Mouse (Mus musculus): ENCODE results near the gene Necab2.

Gene Necab2

GRCm38 (mm10) chr8:119427634-119428349 is 18.7 kb upstream of the Necab2 start:
- intact Hi-C loops (cut with DNase I), result no loop called here

DNA sequence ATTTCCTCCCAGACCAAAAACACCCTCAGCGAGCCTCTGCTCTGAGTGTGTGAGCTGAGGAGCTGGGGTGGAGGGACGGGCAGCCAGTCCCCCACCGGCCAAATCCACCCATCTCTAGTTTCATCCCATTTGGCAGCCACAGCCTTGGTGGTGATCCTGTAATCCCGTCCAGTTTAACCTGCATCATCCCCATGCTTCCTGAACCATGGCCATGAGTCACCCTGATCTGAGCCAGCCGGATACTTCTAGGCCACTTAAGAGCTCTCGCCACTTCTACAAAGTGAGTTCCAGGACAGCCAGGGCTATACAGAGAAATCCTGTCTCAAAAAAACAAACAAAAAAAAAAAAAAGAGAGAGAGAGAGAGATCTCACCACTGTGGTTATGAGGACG is 18.2 kb upstream of the Necab2 start:
- intact Hi-C loops (cut with DNase I), result no loop called here

DNA sequence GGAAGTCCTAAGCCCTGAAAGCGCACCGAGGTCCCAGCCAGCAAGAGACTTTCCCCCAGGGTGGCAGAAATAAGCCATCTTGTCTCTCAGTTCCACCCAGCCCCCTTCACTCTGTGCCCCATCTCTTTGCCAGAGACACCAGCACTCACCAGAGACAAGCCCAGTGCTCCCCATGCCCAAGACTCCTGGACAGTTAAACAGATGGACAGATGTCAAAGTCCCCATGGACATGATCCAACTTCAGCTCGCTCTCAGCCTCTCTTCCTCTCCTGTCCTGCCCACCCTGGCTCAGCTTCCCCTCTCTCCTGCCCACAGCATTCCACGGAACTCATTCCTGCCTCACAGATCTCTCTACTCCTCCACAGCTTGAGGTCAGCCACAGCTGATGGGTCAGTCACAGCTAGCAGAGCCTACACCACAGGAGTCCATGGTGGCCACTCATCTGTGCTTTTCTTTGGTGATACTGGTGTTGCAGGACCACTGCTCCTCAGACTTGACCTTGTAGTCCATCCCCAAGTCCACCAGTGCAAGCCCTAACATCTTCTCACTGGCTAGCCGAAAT is 17.7 kb upstream of the Necab2 start:
- intact Hi-C loops (cut with DNase I), result no loop called here

DNA sequence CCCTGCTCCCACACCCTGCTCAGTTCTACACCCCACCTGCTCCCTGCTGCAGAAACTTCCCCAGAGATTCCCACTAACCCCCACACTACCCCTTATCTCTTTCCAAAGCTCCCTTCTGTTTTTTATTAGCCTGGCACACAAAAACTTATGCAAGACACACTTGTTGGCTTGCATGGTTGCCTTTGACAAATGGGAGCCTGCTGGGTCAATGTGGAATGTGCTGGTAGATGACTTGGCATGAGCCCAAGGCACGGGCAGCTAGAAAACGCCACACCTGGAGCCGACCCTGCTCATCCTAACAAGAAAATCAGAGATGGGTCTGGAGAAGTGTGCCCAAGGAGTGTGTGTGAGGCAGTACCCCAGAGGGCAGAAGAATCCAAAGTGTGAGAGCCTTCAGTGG is 17.0 kb upstream of the Necab2 start:
- intact Hi-C loops (cut with DNase I), result no loop called here

DNA sequence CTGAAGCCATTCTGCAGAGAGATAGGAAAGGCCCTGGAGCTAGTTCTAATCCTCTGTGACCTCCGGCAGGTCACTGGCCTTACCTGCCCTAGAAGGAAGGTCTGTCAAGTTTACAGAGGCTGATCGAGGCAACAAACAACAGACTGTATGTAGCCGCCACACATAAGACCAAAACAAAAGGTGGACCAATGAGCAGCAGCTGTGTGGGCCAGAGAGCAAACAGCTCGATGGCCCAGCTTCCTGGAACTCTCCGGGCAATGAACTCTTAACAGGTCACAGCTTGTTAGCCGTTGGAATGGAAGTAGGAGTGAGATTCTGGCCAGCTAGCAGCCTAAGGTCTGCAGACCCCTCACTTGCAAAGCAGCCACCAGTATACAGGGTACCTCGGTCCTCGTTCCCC is 16.3 kb upstream of the Necab2 start:
- intact Hi-C loops (cut with DNase I), result no loop called here

GRCm38 (mm10) chr8:119430690-119431089 is 15.8 kb upstream of the Necab2 start:
- intact Hi-C loops (cut with DNase I), result no loop called here

GRCm38 (mm10) chr8:119432372-119432771 is 14.1 kb upstream of the Necab2 start:
- intact Hi-C loops (cut with DNase I), result no loop called here

GRCm38 (mm10) chr8:119433582-119434174 is 12.8 kb upstream of the Necab2 start, which contains the start of gene Osgin1:
Gene Osgin1 (plus strand): TSS chr8:119434124.
- intact Hi-C loops (cut with DNase I), result no loop called here

GRCm38 (mm10) chr8:119434569-119434968 is 11.9 kb upstream of the Necab2 start:
- intact Hi-C loops (cut with DNase I), result no loop called here

DNA sequence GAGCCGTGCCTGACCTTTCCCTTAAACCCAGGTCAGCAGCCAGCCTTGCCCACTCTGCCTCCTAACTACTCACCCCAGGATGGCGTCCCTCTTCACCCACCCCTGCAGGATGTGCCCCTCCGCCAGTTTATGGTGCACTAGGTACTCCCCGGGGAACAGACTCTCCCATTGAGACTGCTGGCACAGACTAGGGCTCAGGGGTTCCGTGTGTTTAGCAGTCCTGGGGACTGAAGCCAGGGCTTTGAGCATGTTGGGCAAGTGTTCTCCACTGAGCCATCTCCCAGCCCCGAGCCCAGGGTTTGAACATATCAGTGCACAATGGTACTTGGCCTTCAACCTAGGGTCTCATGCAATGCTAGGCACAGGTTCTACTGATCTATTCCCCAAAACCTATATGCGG is 11.0 kb upstream of the Necab2 start:
- intact Hi-C loops (cut with DNase I), result no loop called here

DNA sequence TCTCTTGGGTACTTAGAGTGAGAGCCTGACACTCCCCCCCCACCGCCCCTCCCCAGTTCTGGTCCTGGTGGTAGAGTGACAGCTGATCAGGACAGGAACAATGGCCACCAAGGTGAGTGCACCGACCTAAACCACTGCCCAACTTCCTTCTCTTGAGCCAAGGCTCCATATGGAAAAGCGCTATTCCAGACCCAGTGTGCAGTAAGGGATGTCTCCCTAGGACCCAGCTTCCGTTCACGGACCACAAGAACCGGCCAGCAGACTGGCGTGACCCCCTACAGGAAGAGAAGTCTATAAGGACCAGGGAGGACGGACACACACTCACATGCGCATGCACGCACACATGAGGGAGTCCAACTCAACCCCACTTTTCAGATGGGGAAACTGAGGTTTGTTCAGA is 10.2 kb upstream of the Necab2 start:
- intact Hi-C loops (cut with DNase I), result loop anchor here (2.0 kb wide), 1 partner anchor 24 kb away; no protein-coding TSS in a partner anchor

- intact Hi-C loops (cut with DNase I), result loop anchor here (2.0 kb wide), 1 partner anchor 24 kb away; no protein-coding TSS in a partner anchor
Measured at GRCm38 (mm10) chr8:119436933-119437332, 9.6 kb upstream of the Necab2 start.

GRCm38 (mm10) chr8:119437506-119437905 is 9.0 kb upstream of the Necab2 start:
- intact Hi-C loops (cut with DNase I), result loop anchor here (2.0 kb wide), 1 partner anchor 25 kb away; no protein-coding TSS in a partner anchor

- intact Hi-C loops (cut with DNase I), result no loop called here
Measured at GRCm38 (mm10) chr8:119438876-119439275, 7.6 kb upstream of the Necab2 start.

DNA sequence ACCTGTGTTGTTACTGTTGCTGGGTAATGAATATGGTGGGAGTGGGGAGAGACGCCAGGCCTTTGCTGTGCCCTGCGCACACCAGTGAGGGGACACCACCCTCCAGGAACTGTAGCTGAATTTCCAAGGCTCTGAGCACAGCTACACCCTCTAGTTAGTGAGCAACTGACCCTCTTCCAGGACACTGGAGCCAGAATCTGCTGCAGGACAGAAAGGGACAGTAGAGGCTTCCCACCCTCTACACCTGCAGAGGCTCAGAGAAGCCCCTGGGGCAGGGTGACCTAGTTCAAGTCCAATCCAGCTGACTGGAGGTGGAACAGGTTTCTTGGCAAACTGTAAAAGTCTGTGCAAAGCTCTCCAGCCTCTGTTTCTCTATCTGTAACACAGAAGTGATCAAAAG is 7.1 kb upstream of the Necab2 start:
- intact Hi-C loops (cut with DNase I), result no loop called here

- intact Hi-C loops (cut with DNase I), result no loop called here
Measured at GRCm38 (mm10) chr8:119439893-119440249, 6.6 kb upstream of the Necab2 start.

DNA sequence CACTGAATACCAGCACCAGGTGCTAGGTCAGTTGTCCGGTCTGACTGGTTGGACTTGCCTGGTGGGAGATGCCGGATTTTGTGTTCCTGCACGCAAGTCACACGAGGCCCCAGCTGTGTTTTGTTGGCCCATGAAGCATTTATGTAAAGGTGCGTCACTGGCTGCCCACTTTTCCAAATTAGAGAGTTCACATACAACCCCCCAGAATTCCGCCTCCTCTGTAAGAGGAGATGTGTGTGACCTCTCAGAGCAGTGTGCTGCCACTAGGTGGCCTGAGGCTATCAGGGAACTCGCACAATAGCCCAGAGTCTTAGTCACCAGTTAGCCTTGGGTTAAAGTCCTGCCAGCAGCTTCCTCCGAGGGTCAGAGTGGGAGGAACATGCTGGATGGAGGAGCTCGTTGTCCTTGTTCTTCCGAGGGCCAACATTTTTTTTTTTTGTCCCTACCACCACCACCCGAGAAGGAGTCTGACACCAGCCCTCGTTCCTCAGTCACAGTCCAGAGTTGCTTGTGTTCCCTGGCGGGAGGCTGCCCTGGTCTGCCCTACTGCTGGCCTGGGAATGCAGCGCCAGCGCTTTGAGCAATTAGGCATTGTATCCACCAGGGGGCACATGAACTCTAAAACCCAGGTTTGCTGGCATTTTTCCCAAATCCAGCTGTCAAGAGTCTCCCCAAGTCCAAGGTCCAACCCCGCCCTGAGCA is 6.1 kb upstream of the Necab2 start:
- intact Hi-C loops (cut with DNase I), result no loop called here

GRCm38 (mm10) chr8:119440952-119441270 is 5.6 kb upstream of the Necab2 start:
- intact Hi-C loops (cut with DNase I), result no loop called here

DNA sequence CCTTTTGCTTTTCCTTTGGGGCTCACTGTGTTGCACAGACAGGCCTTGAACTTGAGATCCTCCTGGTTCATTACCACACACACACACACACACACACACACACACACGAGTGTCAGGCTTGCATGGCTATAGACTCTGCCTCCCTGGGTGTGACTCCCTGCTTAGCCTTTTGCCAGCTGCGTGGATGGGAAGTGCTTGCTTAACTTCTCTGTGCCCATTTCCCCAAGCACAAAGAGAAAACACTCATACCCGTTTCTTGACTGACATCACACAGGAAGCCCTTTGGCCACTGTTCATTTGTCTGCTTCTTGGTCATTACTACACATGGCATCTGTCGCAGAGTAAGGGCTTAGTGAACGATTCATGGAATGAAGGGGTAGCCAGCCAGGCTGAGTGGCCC is 4.5 kb upstream of the Necab2 start:
- intact Hi-C loops (cut with DNase I), result loop anchor here (2.0 kb wide), 1 partner anchor 55 kb away; no protein-coding TSS in a partner anchor

DNA sequence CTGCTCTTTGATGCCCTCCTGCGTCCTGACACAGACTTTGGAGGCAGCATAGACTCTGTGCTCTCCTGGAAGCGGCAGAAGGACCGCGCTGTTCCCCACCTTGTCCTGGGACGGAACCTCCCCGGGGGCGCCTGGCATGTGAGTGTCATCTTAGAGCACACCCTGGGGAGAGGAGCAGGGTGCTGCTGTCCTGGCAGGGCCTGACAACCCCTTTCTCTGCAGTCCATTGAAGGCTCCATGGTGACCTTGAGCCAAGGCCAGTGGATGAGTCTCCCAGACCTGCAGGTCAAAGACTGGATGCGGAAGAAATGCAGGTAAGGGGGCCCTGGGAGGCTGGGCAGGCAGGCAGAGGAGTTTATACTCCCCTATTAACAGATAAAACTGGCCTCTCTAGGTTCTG is 3.5 kb upstream of the Necab2 start:
- intact Hi-C loops (cut with DNase I), result loop anchor here (2.0 kb wide), 1 partner anchor 54 kb away; no protein-coding TSS in a partner anchor

DNA sequence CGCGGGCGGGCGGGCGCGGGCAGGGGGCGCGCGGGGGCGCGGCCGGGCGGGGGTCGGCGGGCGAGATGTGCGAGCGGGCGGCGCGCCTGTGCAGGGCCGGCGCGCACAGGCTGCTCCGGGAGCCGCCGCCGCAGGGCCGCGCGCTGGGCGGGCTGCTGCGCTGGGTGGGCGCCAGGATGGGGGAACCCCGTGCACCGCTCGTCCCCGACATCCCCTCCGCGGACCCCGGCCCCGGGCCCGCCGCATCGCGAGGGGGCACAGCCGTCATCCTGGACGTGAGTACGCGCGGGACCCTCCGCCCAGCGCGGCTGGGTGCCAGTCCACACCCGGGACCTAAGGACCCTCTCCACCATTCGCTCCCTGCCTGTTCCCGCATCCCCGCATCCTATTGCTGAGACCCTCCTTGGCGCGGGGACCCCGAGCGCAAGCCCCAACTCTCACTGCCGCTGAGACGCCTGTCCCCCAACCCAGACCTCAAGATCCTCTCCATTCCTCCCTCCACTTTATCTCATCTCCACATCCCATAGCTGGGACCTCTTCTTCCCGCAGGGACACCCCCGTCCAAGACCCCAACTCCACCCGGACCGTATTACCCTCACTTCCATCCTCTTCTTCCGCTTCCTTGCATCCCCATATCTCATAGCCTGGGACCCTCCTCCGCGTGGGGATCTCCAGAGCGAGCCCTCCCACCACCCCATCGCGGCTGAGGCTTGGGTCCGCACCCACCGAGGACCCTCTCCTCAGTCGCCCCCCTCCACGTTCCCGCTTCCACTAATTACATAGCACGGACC is 666 bp downstream of the Necab2 start:
- intact Hi-C loops (cut with DNase I), result loop anchor here (5.0 kb wide), 2 partner anchors 70 to 155 kb away; no protein-coding TSS in a partner anchor
